Mouse (Mus musculus) bone marrow, adult 2 months (tissue): Measurements from ENCODE around the gene Lrp2.

Source experiments
- CTCF ChIP-seq: fragments of 200-500 bp; IDR thresholded peaks from 2 replicates; pipeline ENCODE4 v1.5.1; 2011; ENCODE audit warnings: low read length, control low read depth; ENCODE audit not compliant: control insufficient read depth, insufficient read depth
- POLR2A ChIP-seq: fragments of 200-500 bp; IDR thresholded peaks from 2 replicates; pipeline ENCODE4 v1.6.1; 2011; ENCODE audit warnings: low read depth, mild to moderate bottlenecking, control low read depth, low read length, borderline replicate concordance; ENCODE audit not compliant: control insufficient read depth

DNA sequence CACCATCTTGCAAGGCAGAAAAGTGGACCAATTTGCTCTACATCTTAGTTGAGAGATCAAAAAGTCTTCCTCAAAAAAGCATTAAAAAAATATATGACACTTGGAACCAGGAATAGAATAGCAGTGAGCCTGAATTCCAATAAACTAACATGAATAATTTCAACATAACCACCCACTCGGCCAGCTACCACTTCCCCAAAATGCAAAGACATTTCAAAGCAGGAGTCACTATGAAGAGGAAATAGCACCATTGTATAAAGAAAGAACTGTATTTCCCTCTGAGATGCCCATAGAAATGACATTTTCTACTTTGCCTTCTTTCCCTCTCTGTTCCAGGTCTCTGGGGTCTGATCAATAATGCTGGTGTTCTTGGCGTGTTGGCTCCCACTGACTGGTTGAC is 191.9 kb downstream of the Lrp2 start:
- TF ChIP-seq CTCF (no peak), POLR2A (no peak)
